Mouse (Mus musculus) brain, embryonic 14.5 days (tissue): ENCODE results near the gene Ceacam11. TPM values are rescaled to one million over a fixed set of nuclear protein-coding genes. Genes with fewer than 3 reads are reported as not detected.
"Not testable (repeated sequence)": the region's sequence is repeated elsewhere in the genome, so short reads cannot be mapped to it uniquely, and the experiment has no call there.

ENCODE experiments used
- DNase-seq: peaks from one replicate; pipeline ENCODE4 v3.0.0-alpha.2; 2011; ENCODE audit warnings: low read depth
- CTCF ChIP-seq: fragments of 200-500 bp; IDR thresholded peaks from 2 replicates; pipeline ENCODE4 v1.5.1; 2012; ENCODE audit warnings: inconsistent platforms, mild to moderate bottlenecking, moderate library complexity, borderline replicate concordance; ENCODE audit not compliant: insufficient read depth, insufficient read length; ENCODE audit errors: extremely low read depth
- POLR2A ChIP-seq: fragments of 200-500 bp; IDR thresholded peaks from 2 replicates; pipeline ENCODE4 v1.6.1; 2012; ENCODE audit warnings: mild to moderate bottlenecking, inconsistent platforms, borderline replicate concordance; ENCODE audit not compliant: poor library complexity, insufficient read depth, insufficient read length, severe bottlenecking; ENCODE audit errors: extremely low read depth
- polyA plus RNA-seq: library from polyadenylated mRNA; depleted of rRNA; stranded (reverse); fragments of >200 nt; gene quantifications from 2 replicates; pipeline ENCODE4 v1.2.3, GENCODE M21; 2012; rRNA removed

Ceacam11 gene
- polyA plus RNA-seq: 0.10 TPM in 1 of 2 replicates, not detected in the other

GRCm38 (mm10) chr7:17971824-17972223 is at the start of gene Ceacam11:
TSS of gene Ceacam11 (plus strand) at chr7:17972124.
- TF ChIP-seq CTCF (no peak), POLR2A (no peak)
- DNase-seq: no peak

DNA sequence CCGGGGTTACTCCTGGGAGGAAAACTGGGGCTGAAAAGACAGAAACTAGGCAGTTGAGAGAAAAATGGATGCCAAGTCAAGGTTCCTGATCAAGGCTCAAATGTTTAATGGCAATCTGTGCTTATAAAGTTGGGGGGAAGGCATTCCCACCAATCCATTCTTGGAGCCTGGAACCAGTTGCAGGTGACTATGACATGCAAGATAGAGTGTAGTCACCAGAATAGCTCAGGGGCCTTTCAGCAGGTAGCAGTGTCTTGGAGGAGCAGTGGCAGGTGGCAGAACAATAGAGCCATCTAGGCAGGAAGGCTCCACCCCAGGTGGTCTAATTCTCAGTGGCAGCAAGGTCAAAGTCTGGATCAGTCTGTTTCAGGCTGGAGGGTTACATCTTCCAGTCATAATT is 29.2 kb downstream of the Ceacam11 start:
- not testable (repeated sequence) for DNase-seq

DNA sequence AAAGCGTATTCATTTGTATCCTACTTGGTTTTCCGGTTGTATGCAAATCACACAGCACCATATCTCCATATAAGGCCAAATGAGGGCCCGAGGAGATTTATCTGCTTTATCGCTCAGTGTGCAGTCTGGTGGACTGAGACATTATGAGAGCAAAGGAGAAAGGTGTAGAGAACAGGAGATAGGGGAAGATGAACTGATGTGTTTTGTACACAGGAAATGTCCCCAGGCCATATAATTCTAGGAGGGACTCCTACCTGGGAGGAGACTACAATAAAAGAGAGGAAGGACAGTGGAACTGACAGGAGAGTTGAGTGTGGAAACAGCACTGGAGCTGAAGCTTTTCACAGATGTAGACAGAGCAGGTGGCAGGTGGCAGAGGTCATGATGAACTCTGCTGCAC is 37.7 kb downstream of the Ceacam11 start, which contains the start of gene Ceacam13:
Gene Ceacam13 (plus strand): TSS at position 301 of the 400 bp plus-strand sequence.
- DNase-seq: no peak
- TF ChIP-seq POLR2A (no peak), CTCF (no peak)

Other genes with a start within 250 kb of the Ceacam11 start
- gene Ceacam14, start 159.5 kb upstream of the Ceacam11 start, polyA plus RNA-seq: 0.21 TPM in 1 of 2 replicates, not detected in the other
- 0.03 and 0.04 TPM in 2 replicates for gene Gm5155, start 100.4 kb upstream of the Ceacam11 start, polyA plus RNA-seq
- not detected in 2 replicates for gene Ceacam13, start 37.8 kb downstream of the Ceacam11 start, polyA plus RNA-seq
- gene Ceacam12, start 93.8 kb downstream of the Ceacam11 start, polyA plus RNA-seq: 0.10 TPM in 1 of 2 replicates, not detected in the other
- not detected in 2 replicates for gene Igfl3, start 204.4 kb downstream of the Ceacam11 start, polyA plus RNA-seq